Mouse (Mus musculus) MEL (cell line): Measurements from ENCODE around the gene Dync1i2. TPM values are rescaled to one million over a fixed set of nuclear protein-coding genes. Genes with fewer than 3 reads are reported as not detected.
A peak's percentile ranks its signal among the peaks of the same experiment; 100 is the strongest.

Experiments used
- DNase-seq: peaks from one replicate; pipeline ENCODE4 v3.0.0; 2011; ENCODE audit warnings: low read depth, low spot score
- H3K27ac ChIP-seq: 2 replicates; pipeline ENCODE4 v1.5.1; 2012; ENCODE audit warnings: low read depth, mild to moderate bottlenecking, control low read depth, low read length, moderate library complexity; ENCODE audit not compliant: control insufficient read depth
- H3K27me3 ChIP-seq, 2 experiments: fragments of 150-350 bp in 1 of 2; sonication (generic) in 1 of 2; 2 replicates each; pipeline ENCODE4 v1.6.1; 2012; ENCODE audit warnings: low read length in 2 of 2, mild to moderate bottlenecking in 2 of 2, improper control_type of control experiment in 1 of 2, moderate library complexity in 1 of 2; ENCODE audit not compliant: insufficient read depth in 2 of 2, control insufficient read depth in 1 of 2
- H3K36me3 ChIP-seq, 2 experiments: 2 replicates each; pipeline ENCODE4 v1.6.1; 2012 to 2014; ENCODE audit warnings: low read length in 2 of 2, improper control_type of control experiment in 1 of 2, inconsistent platforms in 1 of 2, mild to moderate bottlenecking in 1 of 2; ENCODE audit not compliant: insufficient read depth in 2 of 2, control insufficient read depth in 1 of 2
- H3K4me1 ChIP-seq, 2 experiments: fragments of 150-350 bp in 1 of 2; sonication (generic) in 1 of 2; 2 replicates each; pipeline ENCODE4 v1.6.1; 2012; ENCODE audit warnings: low read length in 2 of 2, improper control_type of control experiment in 1 of 2, mild to moderate bottlenecking in 1 of 2; ENCODE audit not compliant: insufficient read depth in 2 of 2, control insufficient read depth in 1 of 2
- H3K4me3 ChIP-seq, 2 experiments: fragments of 150-350 bp in 1 of 2; sonication (generic) in 1 of 2; 2 replicates each; pipeline ENCODE4 v1.5.1; 2012; ENCODE audit warnings: low read depth in 2 of 2, low read length in 2 of 2, mild to moderate bottlenecking in 2 of 2, moderate library complexity in 2 of 2, control low read depth in 1 of 2, improper control_type of control experiment in 1 of 2; ENCODE audit not compliant: control insufficient read depth in 1 of 2, insufficient read depth in 1 of 2
- H3K79me2 ChIP-seq: 2 replicates; pipeline ENCODE4 v1.6.1; 2012; ENCODE audit warnings: mild to moderate bottlenecking, low read length, moderate library complexity; ENCODE audit not compliant: control insufficient read depth, poor library complexity, insufficient read depth
- H3K9ac ChIP-seq: 2 replicates; pipeline ENCODE4 v1.6.1; 2012; ENCODE audit warnings: low read depth, mild to moderate bottlenecking, control low read depth, low read length, moderate library complexity; ENCODE audit not compliant: control insufficient read depth, poor library complexity, severe bottlenecking
- H3K9me3 ChIP-seq: fragments of 150-350 bp; sonication (generic); replicated peaks from 2 replicates; pipeline ENCODE4 v1.6.1; 2012; ENCODE audit warnings: mild to moderate bottlenecking, low read length, improper control_type of control experiment, moderate library complexity; ENCODE audit not compliant: insufficient read depth
- CHD1 ChIP-seq: IDR thresholded peaks from 2 replicates; pipeline ENCODE4 v1.6.1; 2012; ENCODE audit warnings: low read depth, mild to moderate bottlenecking, inconsistent platforms, low read length, improper control_type of control experiment
- CTCF ChIP-seq, 3 experiments: IDR thresholded peaks in 2 of 3; conservative IDR thresholded peaks in 1 of 3; 2 replicates each; pipeline ENCODE4 v1.5.1; 2011 to 2012; ENCODE audit warnings: low read length in 3 of 3, low read depth in 2 of 3, mild to moderate bottlenecking in 2 of 3, improper control_type of control experiment in 1 of 3, inconsistent platforms in 1 of 3, mixed read lengths in 1 of 3, moderate library complexity in 1 of 3; ENCODE audit not compliant: control insufficient read depth in 1 of 3, insufficient read depth in 1 of 3, poor library complexity in 1 of 3, severe bottlenecking in 1 of 3
- EP300 ChIP-seq, 2 experiments: IDR thresholded peaks; 2 replicates each; pipeline ENCODE4 v1.6.1; 2011; ENCODE audit warnings: improper control_type of control experiment in 2 of 2, low read length in 2 of 2, low read depth in 1 of 2, mild to moderate bottlenecking in 1 of 2
- ETS1 ChIP-seq: IDR thresholded peaks from 2 replicates; pipeline ENCODE4 v1.6.1; 2012; ENCODE audit warnings: low read depth, mild to moderate bottlenecking, inconsistent platforms, low read length, improper control_type of control experiment, moderate library complexity
- GABPA ChIP-seq: IDR thresholded peaks from 2 replicates; pipeline ENCODE4 v1.6.1; 2012; ENCODE audit warnings: low read depth, mild to moderate bottlenecking, inconsistent platforms, low read length, improper control_type of control experiment, moderate library complexity
- MAX ChIP-seq: IDR thresholded peaks from 2 replicates; pipeline ENCODE4 v1.6.1; 2011; ENCODE audit warnings: low read length, improper control_type of control experiment
- MAZ ChIP-seq: IDR thresholded peaks from 2 replicates; pipeline ENCODE4 v1.6.1; 2012; ENCODE audit warnings: low read depth, mild to moderate bottlenecking, inconsistent platforms, low read length, improper control_type of control experiment
- POLR2AphosphoS5 ChIP-seq: IDR thresholded peaks from 2 replicates; pipeline ENCODE4 v1.6.1; 2012; ENCODE audit warnings: low read depth, borderline replicate concordance, mild to moderate bottlenecking, inconsistent platforms, low read length, moderate library complexity, mixed read lengths
- RAD21 ChIP-seq: IDR thresholded peaks from 2 replicates; pipeline ENCODE4 v1.6.1; 2011; ENCODE audit warnings: mild to moderate bottlenecking, low read depth, low read length, improper control_type of control experiment
- RCOR1 ChIP-seq: IDR thresholded peaks from 2 replicates; pipeline ENCODE4 v1.6.1; 2012; ENCODE audit warnings: low read depth, mild to moderate bottlenecking, inconsistent platforms, low read length, improper control_type of control experiment
- SIN3A ChIP-seq: IDR thresholded peaks from 2 replicates; pipeline ENCODE4 v1.6.1; 2012; ENCODE audit warnings: low read length, improper control_type of control experiment, inconsistent platforms
- SMC3 ChIP-seq: IDR thresholded peaks from 2 replicates; pipeline ENCODE4 v1.6.1; 2011; ENCODE audit warnings: low read depth, low read length, improper control_type of control experiment
- TBP ChIP-seq: IDR thresholded peaks from 2 replicates; pipeline ENCODE4 v1.8.0; 2011; ENCODE audit warnings: low read depth, low read length, improper control_type of control experiment
- TCF12 ChIP-seq: IDR thresholded peaks from 2 replicates; pipeline ENCODE4 v1.6.1; 2014; ENCODE audit warnings: low read depth, mild to moderate bottlenecking, inconsistent platforms, low read length, improper control_type of control experiment, moderate library complexity
- UBTF ChIP-seq: IDR thresholded peaks from 2 replicates; pipeline ENCODE4 v1.6.1; 2012; ENCODE audit warnings: low read depth, mild to moderate bottlenecking, inconsistent platforms, low read length, improper control_type of control experiment, moderate library complexity, borderline replicate concordance; ENCODE audit not compliant: insufficient read depth
- USF2 ChIP-seq, 2 experiments: IDR thresholded peaks; 2 replicates each; pipeline ENCODE4 v1.6.1; 2011 to 2012; ENCODE audit warnings: improper control_type of control experiment in 2 of 2, low read length in 2 of 2, borderline replicate concordance in 1 of 2, inconsistent platforms in 1 of 2, low read depth in 1 of 2, mild to moderate bottlenecking in 1 of 2; ENCODE audit not compliant: insufficient read depth in 1 of 2
- ZC3H11A ChIP-seq: IDR thresholded peaks from 2 replicates; pipeline ENCODE4 v1.6.1; 2012; ENCODE audit warnings: low read depth, mild to moderate bottlenecking, inconsistent platforms, low read length, improper control_type of control experiment
- ZKSCAN1 ChIP-seq: IDR thresholded peaks from 2 replicates; pipeline ENCODE4 v1.6.1; 2012; ENCODE audit warnings: low read depth, mild to moderate bottlenecking, inconsistent platforms, low read length, improper control_type of control experiment, moderate library complexity
- polyA plus RNA-seq, 2 experiments: library from polyadenylated mRNA; stranded (reverse) in 1 of 2; unstranded in 1 of 2; fragments of >175 nt in 1 of 2; fragments of >200 nt in 1 of 2; gene quantifications; 2 replicates each; pipeline versions ENCODE4 v1.2.1 to v1.2.4; 2012; ENCODE audit warnings: low replicate concordance in 2 of 2, low read depth in 1 of 2; ENCODE audit not compliant: insufficient read length in 2 of 2, insufficient read depth in 1 of 2, missing spikeins in 1 of 2
- total RNA-seq: library from RNA; depleted of rRNA; stranded (reverse); fragments of 300-350 nt; gene quantifications from 2 replicates; pipeline ENCODE4 v1.2.3, GENCODE M21; 2012

Dync1i2 gene
- total and polyA plus RNA-seq, 3 experiments = 21.8 to 156 (median 59.1) TPM

GRCm38 (mm10) chr2:71227398-71227797 is 15.9 kb downstream of the Dync1i2 start:
- TF ChIP-seq POLR2AphosphoS5 (no peak), ZC3H11A (peak; percentile 49), TCF12 (no peak), MAZ (no peak), CTCF (IDR thresholded peaks at IDR 0.05 in 2 of 3, conservative IDR thresholded peaks at IDR 0.05 in 1 of 3; ENCODE audit: control insufficient read depth in 1 of 3, insufficient read depth in 1 of 3, low read depth in 2 of 3, low read length in 3 of 3, poor library complexity in 1 of 3, severe bottlenecking in 1 of 3) (peak in 2 of 3 experiments; percentile 30 to 63; a peak in 4 of 6 replicates), SMC3 (peak; percentile 71), EP300 (IDR thresholded peaks at IDR 0.05; ENCODE audit: low read depth in 1 of 2, low read length in 2 of 2) (no peak), RAD21 (peak; percentile 64), CHD1 (no peak), MAX (no peak), ZKSCAN1 (no peak), SIN3A (no peak)
- H3K4me1 ChIP-seq = peaks cover 0 to 6% of the 10 kb centered on the region in 2 experiments; a peak in 2 of 4 replicates
- H3K36me3 ChIP-seq = peaks cover 2 to 6% of the 10 kb centered on the region in 2 experiments
- no peaks in the 10 kb centered on the region for H3K9me3 ChIP-seq
- H3K79me2 ChIP-seq = no peaks in the 10 kb centered on the region
- no peaks in the 10 kb centered on the region for H3K27me3 ChIP-seq
- H3K9ac ChIP-seq = no peak overlapping the region
- H3K4me3 ChIP-seq = no peak overlapping the region
- H3K27ac ChIP-seq = no peak overlapping the region
- peak; percentile 43 for DNase-seq

GRCm38 (mm10) chr2:71229603-71230002 is 18.1 kb downstream of the Dync1i2 start:
- Histone ChIP-seq H3K27me3 (no peaks in the 10 kb centered on the region), H3K79me2 (no peaks in the 10 kb centered on the region), H3K4me1 (peaks cover 0 to 6% of the 10 kb centered on the region in 2 experiments; a peak in 2 of 4 replicates), H3K27ac (no peak overlapping the region), H3K9me3 (no peaks in the 10 kb centered on the region), H3K36me3 (peaks cover 2 to 8% of the 10 kb centered on the region in 2 experiments), H3K9ac (no peak overlapping the region), H3K4me3 (no peak overlapping the region)
- TF ChIP-seq ZC3H11A (no peak), GABPA (no peak), MAX (no peak), TCF12 (0 out of 2 replicates have a peak, but pooled peaks have one; percentile 22), USF2 (IDR thresholded peaks at IDR 0.05; ENCODE audit: borderline replicate concordance in 1 of 2, insufficient read depth in 1 of 2, low read depth in 1 of 2, low read length in 2 of 2) (no peak), RCOR1 (peak; percentile 62; the same call in 1 of the 2 replicates), CHD1 (no peak), TBP (no peak), ETS1 (peak; percentile 38; the same call in 1 of the 2 replicates), SIN3A (peak; percentile 20; the same call in 1 of the 2 replicates), UBTF (no peak)
- no peak for DNase-seq
